Mouse (Mus musculus): ENCODE measurements at regions not wholly inside any gene's neighbourhood (a gene's known extent, or its start where the extent isn't known, plus 50 kb on each side); places are given as distances from the start of the nearest gene placed in this dataset.

GRCm38 (mm10) chr6:133904501-133904900 lies 50.9 kb upstream of the Kap start:
- in situ Hi-C loops (cut with MseI, MboI), result no loop called here

GRCm38 (mm10) chr6:133934667-133935066 lies 81.1 kb upstream of the Kap start:
- in situ Hi-C loops (cut with MseI, MboI), result no loop called here

GRCm38 (mm10) chr6:133935671-133936070 lies 82.1 kb upstream of the Kap start:
- in situ Hi-C loops (cut with MseI, MboI), result no loop called here

- in situ Hi-C loops (cut with MseI, MboI), result loop anchor here (5.0 to 10.0 kb wide), 4 partner anchors 275 to 432 kb away; no protein-coding TSS in a partner anchor
Measured at GRCm38 (mm10) chr6:133959902-133960634, 75.4 kb upstream of the Etv6 start.

- in situ Hi-C loops (cut with MseI, MboI), result loop anchor here (5.0 to 10.0 kb wide), 4 partner anchors 274 to 432 kb away; no protein-coding TSS in a partner anchor
Measured at GRCm38 (mm10) chr6:133960713-133961112, 74.8 kb upstream of the Etv6 start.

- in situ Hi-C loops (cut with MseI, MboI), result loop anchor here (5.0 to 10.0 kb wide), 4 partner anchors 272 to 430 kb away; no protein-coding TSS in a partner anchor
Measured at GRCm38 (mm10) chr6:133962641-133963040, 72.9 kb upstream of the Etv6 start.

- in situ Hi-C loops (cut with MseI, MboI), result loop anchor here (5.0 to 10.0 kb wide), 4 partner anchors 272 to 429 kb away; no protein-coding TSS in a partner anchor
Measured at GRCm38 (mm10) chr6:133963264-133963663, 72.2 kb upstream of the Etv6 start.

GRCm38 (mm10) chr6:133967286-133967685 lies 68.2 kb upstream of the Etv6 start:
- in situ Hi-C loops (cut with MseI, MboI), result loop anchor here (10.0 kb wide), 2 partner anchors 268 to 278 kb away; no protein-coding TSS in a partner anchor

- in situ Hi-C loops (cut with MseI, MboI), result no loop called here
Measured at GRCm38 (mm10) chr6:133972054-133972705, 63.3 kb upstream of the Etv6 start.

GRCm38 (mm10) chr6:133973205-133973838 lies 62.2 kb upstream of the Etv6 start:
- in situ Hi-C loops (cut with MseI, MboI), result no loop called here

GRCm38 (mm10) chr6:133975951-133976350 lies 59.5 kb upstream of the Etv6 start:
- in situ Hi-C loops (cut with MseI, MboI), result no loop called here

GRCm38 (mm10) chr6:133976854-133977253 lies 58.6 kb upstream of the Etv6 start:
- in situ Hi-C loops (cut with MseI, MboI), result no loop called here

GRCm38 (mm10) chr6:133983804-133984514 lies 51.5 kb upstream of the Etv6 start:
- in situ Hi-C loops (cut with MseI, MboI), result no loop called here

GRCm38 (mm10) chr6:133984666-133985355 lies 50.7 kb upstream of the Etv6 start:
- in situ Hi-C loops (cut with MseI, MboI), result no loop called here
